Mouse (Mus musculus) E14TG2a.4 (cell line): ENCODE data around the gene Ptprn2.

Experiments
- H3K27me3 ChIP-seq: 2 replicates; pipeline ENCODE4 v1.6.1; 2014; ENCODE audit warnings: low read length, control low read depth; ENCODE audit not compliant: insufficient read depth
- H3K36me3 ChIP-seq: 2 replicates; pipeline ENCODE4 v1.6.1; 2014; ENCODE audit warnings: low read length, control low read depth; ENCODE audit not compliant: insufficient read depth
- H3K4me1 ChIP-seq: replicated peaks from 2 replicates; pipeline ENCODE4 v1.6.1; 2014; ENCODE audit warnings: low read depth, low read length, control low read depth
- H3K4me3 ChIP-seq: replicated peaks from 2 replicates; pipeline ENCODE4 v1.5.1; 2014; ENCODE audit warnings: mild to moderate bottlenecking, low read length
- H3K9me3 ChIP-seq: 2 replicates; pipeline ENCODE4 v1.6.1; 2014; ENCODE audit warnings: low read length, control low read depth
- CTCF ChIP-seq: conservative IDR thresholded peaks from 2 replicates; pipeline ENCODE4 v1.5.1; 2014; ENCODE audit warnings: low read length
- NANOG ChIP-seq: IDR thresholded peaks from 2 replicates; pipeline ENCODE4 v1.6.1; 2014; ENCODE audit warnings: borderline replicate concordance, low read length, mixed read lengths
- POU5F1 ChIP-seq: IDR thresholded peaks from 2 replicates; pipeline ENCODE4 v1.6.1; 2014; ENCODE audit warnings: low read length, borderline replicate concordance

Ptprn2 gene

GRCm38 (mm10) chr12:116713096-116713495 is 227.6 kb downstream of the Ptprn2 start:
- no peaks in the 10 kb centered on the region for H3K36me3 ChIP-seq
- H3K4me1 ChIP-seq = no peaks in the 10 kb centered on the region
- H3K27me3 ChIP-seq = no peaks in the 10 kb centered on the region; the same call in 1 of the 2 replicates
- H3K9me3 ChIP-seq = no peaks in the 10 kb centered on the region
- TF ChIP-seq NANOG (no peak), CTCF (no peak), POU5F1 (no peak)
- no peak overlapping the region for H3K4me3 ChIP-seq

GRCm38 (mm10) chr12:116721062-116721461 is 235.5 kb downstream of the Ptprn2 start:
- no peak for TF ChIP-seq NANOG
- TF ChIP-seq POU5F1 = no peak
- TF ChIP-seq CTCF = no peak
- Histone ChIP-seq H3K36me3 (no peaks in the 10 kb centered on the region), H3K9me3 (peaks cover 7% of the 10 kb centered on the region), H3K4me3 (no peak overlapping the region), H3K27me3 (no peaks in the 10 kb centered on the region), H3K4me1 (no peaks in the 10 kb centered on the region)

- Histone ChIP-seq H3K27me3 (no peaks in the 10 kb centered on the region), H3K4me1 (no peaks in the 10 kb centered on the region), H3K4me3 (no peak overlapping the region), H3K36me3 (no peaks in the 10 kb centered on the region), H3K9me3 (no peaks in the 10 kb centered on the region)
- TF ChIP-seq NANOG (no peak), POU5F1 (no peak), CTCF (no peak)
These were observed 254.6 kb downstream of the Ptprn2 start for GRCm38 (mm10) chr12:116740141-116740540.

GRCm38 (mm10) chr12:116741300-116741699 is 255.8 kb downstream of the Ptprn2 start:
- Histone ChIP-seq H3K36me3 (no peaks in the 10 kb centered on the region), H3K27me3 (no peaks in the 10 kb centered on the region), H3K9me3 (no peaks in the 10 kb centered on the region), H3K4me1 (no peaks in the 10 kb centered on the region), H3K4me3 (no peak overlapping the region)
- TF ChIP-seq POU5F1 = no peak
- TF ChIP-seq CTCF = no peak
- no peak for TF ChIP-seq NANOG

GRCm38 (mm10) chr12:116746401-116746800 is 260.9 kb downstream of the Ptprn2 start:
- no peaks in the 10 kb centered on the region for H3K27me3 ChIP-seq
- H3K4me3 ChIP-seq = no peak overlapping the region
- H3K36me3 ChIP-seq = no peaks in the 10 kb centered on the region
- H3K9me3 ChIP-seq = no peaks in the 10 kb centered on the region
- TF ChIP-seq NANOG (no peak), POU5F1 (no peak), CTCF (no peak)
- H3K4me1 ChIP-seq = no peaks in the 10 kb centered on the region

GRCm38 (mm10) chr12:116752784-116753183 is 267.3 kb downstream of the Ptprn2 start:
- TF ChIP-seq CTCF = no peak
- TF ChIP-seq NANOG = no peak
- no peak for TF ChIP-seq POU5F1
- Histone ChIP-seq H3K4me1 (no peaks in the 10 kb centered on the region), H3K9me3 (no peaks in the 10 kb centered on the region), H3K4me3 (no peak overlapping the region), H3K36me3 (no peaks in the 10 kb centered on the region), H3K27me3 (no peaks in the 10 kb centered on the region)

GRCm38 (mm10) chr12:116763961-116764360 is 278.4 kb downstream of the Ptprn2 start:
- TF ChIP-seq POU5F1 (no peak), CTCF (no peak), NANOG (no peak)
- H3K4me1 ChIP-seq = no peaks in the 10 kb centered on the region
- H3K27me3 ChIP-seq = no peaks in the 10 kb centered on the region
- H3K4me3 ChIP-seq = no peak overlapping the region
- no peaks in the 10 kb centered on the region for H3K36me3 ChIP-seq
- H3K9me3 ChIP-seq = peaks cover 11% of the 10 kb centered on the region; the same call in 1 of the 2 replicates

- no peaks in the 10 kb centered on the region for H3K36me3 ChIP-seq
- TF ChIP-seq POU5F1 (no peak), CTCF (no peak), NANOG (no peak)
- H3K27me3 ChIP-seq = no peaks in the 10 kb centered on the region
- no peaks in the 10 kb centered on the region for H3K9me3 ChIP-seq
- H3K4me1 ChIP-seq = no peaks in the 10 kb centered on the region
- no peak overlapping the region for H3K4me3 ChIP-seq
These were observed 285.4 kb downstream of the Ptprn2 start for GRCm38 (mm10) chr12:116770911-116771310.

- no peaks in the 10 kb centered on the region for H3K9me3 ChIP-seq
- H3K27me3 ChIP-seq = no peaks in the 10 kb centered on the region
- H3K4me3 ChIP-seq = no peak overlapping the region
- no peaks in the 10 kb centered on the region for H3K4me1 ChIP-seq
- no peaks in the 10 kb centered on the region for H3K36me3 ChIP-seq
- TF ChIP-seq CTCF (no peak), POU5F1 (no peak), NANOG (no peak)
These were observed 286.0 kb downstream of the Ptprn2 start for GRCm38 (mm10) chr12:116771493-116771892.
